Mouse (Mus musculus): ENCODE results near the gene Pcbp4.

Pcbp4 gene

DNA sequence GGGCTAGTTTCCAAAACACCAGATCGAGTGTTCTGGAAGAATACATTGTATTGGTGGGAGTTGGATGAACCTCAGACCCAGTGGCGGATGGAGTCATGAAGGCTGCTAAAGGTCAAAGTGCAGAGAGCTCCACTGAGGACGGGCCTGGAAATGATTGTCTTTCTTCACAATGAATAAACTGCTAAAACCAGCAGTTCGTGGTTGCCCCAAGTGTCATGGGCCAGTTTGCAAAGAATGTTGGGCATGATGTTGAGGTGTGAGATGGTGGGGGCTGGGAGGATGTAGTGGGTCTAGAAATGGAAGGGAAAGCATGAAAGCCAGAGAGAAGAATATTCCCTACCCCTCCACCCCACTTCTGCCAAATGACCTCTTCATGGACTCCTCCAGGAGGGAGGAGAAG lies 8.3 kb upstream of the Pcbp4 start:
- no peak for DNase-seq (ENCODE audit: low spot score in 2 of 2)

DNA sequence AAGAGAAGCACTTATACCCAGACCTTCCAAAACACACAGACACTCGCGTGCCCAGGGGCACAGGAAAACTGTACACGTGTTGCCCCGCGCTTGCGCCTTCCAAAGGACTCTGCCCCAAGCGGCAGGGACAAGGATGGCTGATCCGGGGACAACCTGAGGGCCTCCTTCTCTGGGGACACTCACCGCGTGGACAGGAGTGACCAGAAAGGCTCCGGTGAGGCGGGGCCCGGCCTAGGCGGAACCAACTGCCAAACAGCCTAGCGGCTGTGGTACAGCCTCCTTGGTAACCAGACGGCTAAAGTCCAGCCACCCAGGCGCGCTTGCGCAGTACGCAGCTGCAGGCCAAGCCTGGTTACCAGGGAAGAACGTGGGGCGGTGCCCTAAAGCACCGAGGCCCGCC lies 5.7 kb upstream of the Pcbp4 start, which contains the start of the genes Abhd14b and Abhd14a:
Gene Abhd14b, plus strand, starts transcription at position 112 of the 400 bp plus-strand sequence.
Gene Abhd14a, minus strand, starts transcription at position 331 of the 400 bp plus-strand sequence.
- peak; percentile 95 to 96 for DNase-seq (ENCODE audit: low spot score in 2 of 2)

DNA sequence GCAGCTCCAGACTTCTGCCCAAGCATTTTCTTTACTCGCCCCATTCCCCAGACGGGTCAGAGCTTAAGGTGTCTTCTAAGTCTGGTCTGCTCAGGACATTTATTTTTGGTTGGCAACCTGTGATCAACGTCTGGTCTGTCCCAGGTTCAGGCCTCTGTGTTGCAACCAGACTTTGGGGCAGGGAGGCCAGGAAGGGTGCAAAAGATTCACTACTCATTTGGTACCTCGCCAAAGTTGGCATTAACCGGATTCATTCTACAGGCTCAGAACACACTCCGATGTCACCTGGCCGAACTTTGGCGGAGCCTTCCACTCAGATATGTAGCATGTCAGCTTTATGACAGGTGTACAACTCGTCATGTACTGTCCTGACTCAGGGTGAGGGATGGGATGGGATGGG lies 5.1 kb upstream of the Pcbp4 start:
- no peak for DNase-seq (ENCODE audit: low spot score in 2 of 2)

DNA sequence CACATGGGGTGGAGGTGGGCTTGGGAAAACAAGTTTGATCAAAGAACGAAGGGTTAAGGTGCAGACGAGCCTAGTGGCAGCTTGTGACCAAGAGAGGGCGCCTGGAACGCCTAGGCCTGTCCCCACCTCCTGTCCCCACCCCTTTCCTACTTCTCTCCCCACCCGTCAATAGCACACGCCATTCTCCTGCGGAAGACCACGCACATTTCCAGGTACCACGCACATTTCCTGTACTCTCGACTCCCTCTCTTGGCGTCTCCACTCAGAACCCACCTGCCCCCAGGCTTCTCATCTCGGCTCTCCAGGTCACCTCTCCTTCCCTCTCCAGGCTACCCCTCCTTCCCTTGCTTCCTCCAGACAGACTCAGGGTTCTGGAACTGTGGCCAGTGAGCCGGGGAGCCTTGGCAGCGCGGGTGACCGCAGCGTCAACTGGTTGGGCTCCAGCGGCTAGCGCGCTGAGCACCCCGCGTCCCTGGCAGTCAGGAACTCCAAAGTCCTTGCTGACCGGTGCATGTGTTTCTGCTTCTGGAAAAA lies 4.5 kb upstream of the Pcbp4 start:
- peak; percentile 84 to 85 for DNase-seq (ENCODE audit: low spot score in 2 of 2)

DNA sequence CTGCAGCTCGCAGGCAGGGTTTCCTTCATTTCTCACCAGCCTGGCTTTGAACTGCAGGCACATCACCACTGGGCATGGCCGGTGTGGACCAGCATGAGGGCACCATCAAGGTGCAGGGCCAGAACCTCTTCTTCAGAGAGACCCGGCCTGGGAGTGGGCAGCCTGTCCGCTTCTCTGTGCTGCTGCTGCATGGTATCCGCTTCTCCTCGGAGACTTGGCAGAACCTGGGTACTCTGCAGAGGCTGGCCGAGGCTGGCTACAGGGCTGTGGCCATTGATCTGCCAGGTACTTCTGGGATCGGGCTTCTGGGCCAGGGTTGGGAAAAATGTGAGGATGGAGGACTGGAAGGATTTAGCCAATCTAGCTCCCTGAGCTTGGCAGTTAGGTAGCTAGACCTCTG lies 3.1 kb upstream of the Pcbp4 start:
- DNase-seq (ENCODE audit: low spot score in 2 of 2), result no peak

DNA sequence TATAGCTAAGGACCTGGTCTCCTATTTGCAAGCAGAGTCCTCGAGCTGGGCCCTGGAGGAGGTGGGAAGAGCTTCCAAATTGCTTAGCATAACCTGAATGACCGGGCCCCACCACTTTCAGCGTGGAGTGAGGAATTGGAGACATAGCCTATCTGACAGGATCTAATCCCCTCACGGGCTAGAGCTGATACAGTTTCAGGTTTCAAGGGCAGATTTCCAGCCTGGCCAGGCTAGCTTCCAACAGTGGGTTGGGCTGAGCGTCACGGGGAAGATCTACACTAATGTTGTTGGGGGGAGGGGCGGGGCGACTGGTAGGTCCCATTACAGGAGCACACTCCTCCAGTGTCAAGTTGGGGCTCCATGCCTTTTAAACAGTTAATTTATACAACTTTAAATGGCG lies 2.4 kb upstream of the Pcbp4 start:
- no peak for DNase-seq (ENCODE audit: low spot score in 2 of 2)

DNA sequence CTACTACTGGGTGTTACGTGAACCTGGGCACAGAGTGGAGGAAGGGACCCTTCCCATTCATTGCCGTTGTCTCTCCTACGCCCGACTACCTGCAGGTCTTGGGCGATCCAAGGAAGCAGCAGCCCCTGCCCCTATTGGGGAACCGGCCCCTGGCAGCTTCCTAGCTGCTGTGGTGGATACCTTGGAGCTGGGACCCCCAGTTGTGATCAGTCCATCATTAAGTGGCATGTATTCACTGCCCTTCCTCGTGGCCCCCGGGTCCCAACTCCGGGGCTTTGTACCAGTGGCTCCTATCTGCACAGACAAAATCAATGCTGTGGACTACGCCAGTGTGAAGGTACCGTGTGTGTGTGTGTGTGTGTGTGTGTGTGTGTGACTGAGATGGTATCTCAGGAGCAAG lies 1.8 kb upstream of the Pcbp4 start:
- no peak for DNase-seq (ENCODE audit: low spot score in 2 of 2)

DNA sequence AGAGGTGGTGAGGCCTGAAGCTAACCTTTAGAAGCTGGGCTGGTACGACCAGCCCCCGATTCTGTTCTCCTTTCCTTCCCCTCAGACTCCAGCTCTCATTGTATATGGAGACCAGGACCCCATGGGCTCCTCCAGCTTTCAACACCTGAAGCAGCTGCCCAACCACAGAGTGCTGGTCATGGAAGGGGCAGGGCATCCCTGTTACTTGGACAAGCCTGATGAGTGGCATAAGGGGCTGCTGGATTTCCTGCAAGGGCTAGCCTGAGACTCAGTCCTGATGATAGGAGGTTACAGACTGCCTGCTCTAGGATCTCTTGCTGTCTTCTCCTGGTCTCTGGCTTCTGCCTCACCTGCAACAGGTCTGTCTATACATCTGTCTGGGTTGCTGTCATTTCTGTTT lies 1.2 kb upstream of the Pcbp4 start:
- no peak for DNase-seq (ENCODE audit: low spot score in 2 of 2)

DNA sequence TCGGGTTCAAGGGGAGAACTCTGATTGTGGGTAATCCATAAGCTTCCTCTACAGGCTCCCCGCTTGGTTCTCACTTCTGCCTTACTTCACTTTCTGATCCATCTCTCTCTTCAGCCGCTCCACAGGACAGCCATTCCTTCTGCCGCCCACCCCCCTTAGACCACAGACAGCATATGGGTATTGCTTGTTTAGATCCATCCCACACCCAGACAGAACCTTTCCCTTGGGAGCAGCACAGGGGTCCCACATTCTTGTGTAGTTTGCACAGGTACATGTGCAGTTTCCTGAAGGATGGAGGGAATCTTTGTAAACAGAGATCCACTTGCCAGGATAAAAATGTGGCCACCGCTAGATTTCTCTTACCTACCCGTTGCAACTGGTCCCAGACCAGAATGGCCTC lies 740 bp upstream of the Pcbp4 start:
- DNase-seq (ENCODE audit: low spot score in 2 of 2), result no peak

DNA sequence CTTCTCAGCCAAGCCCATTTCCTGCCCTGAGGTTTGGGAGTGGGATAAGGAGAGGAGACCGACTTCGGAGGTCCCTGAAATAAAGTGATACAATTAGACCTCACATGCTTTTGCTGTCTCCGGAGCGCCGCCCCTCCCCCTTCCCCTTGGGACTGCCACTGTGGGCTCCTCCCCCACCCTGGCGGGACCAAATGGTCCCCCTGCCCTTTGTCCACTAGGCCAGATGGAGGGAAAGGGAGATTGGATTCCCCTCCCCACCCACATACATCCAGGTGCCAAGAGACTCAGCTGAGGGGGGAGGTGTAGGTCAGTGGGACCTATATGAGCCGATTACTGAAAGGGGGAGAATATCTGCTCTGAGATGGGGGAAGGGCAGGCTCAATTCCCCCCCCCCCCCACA lies 270 bp upstream of the Pcbp4 start:
- DNase-seq (ENCODE audit: low spot score in 2 of 2), result no peak

DNA sequence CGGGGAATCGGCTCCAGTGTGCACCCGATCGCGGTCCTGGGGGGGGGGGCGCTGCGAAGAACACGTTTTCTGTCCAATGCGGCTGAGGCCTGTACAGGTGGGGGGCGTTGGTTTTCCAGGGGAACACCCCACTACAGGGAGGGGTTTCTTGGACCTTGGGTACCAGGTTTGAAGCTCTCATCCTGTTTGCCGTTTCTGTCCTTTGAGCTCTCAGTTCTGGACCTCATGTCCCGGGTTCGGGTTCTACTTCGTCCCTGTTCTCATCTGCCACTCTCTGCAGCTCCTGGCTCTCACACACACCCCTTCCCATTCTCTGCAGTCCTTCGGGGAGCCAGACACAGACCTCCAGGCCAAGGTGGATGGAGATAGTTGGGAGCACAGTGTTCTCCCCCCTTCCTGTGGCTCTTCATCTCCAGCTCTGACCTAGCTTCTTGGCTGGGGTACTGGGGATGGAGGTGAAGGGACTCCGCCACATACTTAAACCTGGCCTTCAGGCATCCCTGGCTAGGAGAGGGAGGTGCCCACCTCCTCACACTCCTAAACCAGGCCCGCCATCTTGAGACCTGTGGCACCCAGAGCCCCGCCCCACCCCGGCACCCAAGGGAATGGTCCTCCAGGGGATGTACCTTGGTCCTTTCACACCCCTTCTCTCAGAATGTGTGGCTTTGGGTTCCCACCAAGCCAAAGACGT lies 1.1 kb downstream of the Pcbp4 start:
- DNase-seq (ENCODE audit: low spot score in 2 of 2), result no peak

DNA sequence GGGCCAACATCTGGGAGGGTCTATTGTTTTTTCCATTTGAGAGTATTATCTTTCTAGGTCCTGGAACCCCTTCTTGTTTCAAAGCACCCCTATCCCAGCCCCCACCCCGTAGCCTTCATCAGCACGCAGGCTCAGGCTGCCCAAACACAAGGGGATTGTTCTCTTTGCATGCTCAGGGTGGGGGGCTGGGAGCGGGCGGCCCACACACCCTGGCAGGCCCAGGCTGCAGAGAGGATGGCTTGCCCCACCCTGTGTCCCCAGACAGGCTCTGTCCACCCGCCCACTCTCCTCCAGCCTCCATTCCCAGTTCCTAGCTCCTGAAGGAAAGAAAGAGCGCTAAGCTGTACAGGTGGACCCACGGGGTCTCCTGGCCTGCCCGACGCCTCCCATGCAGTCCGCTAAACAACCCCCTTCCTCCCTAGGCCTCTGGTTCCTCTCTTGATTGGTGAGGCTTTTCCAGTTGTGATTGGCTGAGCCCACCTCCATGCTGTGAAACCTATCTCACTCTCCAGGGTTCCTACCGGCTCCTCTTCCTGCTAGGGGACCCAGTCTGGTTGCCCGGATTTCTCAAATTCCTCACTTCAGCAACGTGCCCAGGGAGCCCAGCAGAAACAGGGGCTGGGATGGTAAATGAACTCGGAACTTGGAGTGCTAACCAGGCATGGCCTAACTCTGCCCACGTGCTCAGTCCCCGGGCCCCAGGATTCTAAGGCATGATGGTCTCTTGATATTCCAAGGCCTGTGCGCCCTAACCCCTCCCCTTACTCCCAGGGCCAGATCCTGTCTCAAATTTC lies 2.0 kb downstream of the Pcbp4 start:
- no peak for DNase-seq (ENCODE audit: low spot score in 2 of 2)

DNA sequence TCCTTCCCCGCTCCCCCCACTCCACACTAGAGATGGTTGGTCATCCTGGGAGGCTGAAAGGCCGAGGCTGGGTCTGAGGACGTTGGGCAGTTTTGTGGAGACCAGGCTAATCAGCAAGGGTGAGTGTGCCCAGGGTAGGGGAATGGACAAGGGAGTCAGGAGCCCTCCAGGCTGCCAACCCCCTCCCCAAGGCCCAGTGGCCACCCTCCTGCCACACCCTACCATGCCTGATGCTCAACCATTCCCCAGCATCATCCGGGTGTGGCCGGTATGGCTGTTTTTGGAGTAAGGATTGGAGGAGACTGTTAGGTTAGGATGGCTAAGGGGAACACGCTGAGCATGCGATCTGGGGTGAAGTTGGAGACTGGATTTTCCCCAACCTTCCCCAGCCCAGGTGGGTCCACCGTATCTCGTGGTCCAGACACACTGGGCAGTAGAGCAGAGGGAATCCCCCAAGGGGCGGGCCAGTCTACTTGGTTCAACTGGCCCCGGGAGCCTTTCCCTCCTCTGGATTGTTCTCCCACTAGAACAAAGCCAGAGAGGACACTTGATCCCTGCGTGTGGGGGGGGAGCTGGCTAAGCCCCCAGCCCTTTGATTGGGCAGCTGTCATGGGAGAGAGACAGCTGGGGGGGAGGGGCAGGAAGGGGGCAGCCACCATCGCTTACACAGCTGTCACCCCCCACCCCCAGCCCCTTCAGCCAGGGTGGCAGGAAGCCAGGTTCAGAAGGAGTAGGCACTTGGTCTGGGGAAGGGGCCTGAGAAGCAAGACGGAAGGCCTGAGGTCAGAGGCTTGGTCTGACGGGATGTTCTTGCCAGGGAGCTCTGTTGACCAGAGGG lies 3.5 kb downstream of the Pcbp4 start:
- no peak for DNase-seq (ENCODE audit: low spot score in 2 of 2)

DNA sequence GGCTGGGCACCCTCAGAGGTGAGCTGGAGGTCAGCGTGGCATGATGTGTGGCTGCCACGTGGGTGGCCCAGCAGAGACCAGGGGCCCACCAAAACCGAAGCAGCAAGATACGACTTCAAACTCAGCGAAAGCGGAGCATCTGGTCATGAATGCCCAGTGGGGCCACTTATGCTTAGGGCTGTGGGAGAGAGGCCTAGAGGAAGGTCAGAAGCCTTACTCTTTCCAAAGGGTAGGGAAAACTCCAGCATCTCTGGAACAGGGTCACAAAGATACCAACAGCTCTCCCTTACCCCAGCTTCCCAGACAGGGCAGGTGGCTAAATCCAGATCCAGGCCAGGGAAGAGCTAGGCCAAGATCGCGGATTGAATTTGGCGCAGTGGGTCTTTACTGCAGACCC lies 4.1 kb downstream of the Pcbp4 start:
- DNase-seq (ENCODE audit: low spot score in 2 of 2), result no peak

DNA sequence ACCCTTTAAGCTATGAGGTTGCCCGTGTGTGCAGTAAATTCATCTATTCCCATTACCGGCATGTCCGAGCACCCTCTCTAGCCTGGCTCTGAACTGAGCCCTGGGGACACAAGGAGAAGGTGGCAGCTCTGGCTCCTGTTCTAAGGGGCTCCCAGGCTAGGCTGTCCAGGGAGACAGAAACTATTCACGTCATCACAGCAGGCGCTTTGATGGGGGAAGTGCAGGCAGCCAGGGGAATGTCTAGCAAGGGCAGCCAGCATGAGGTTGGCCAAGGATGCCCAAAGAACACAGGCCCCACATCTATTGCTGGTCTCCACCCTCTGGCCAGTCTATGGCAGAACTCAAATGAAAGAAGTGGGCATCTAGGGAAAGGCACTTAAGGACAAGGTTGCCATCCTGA lies 4.8 kb downstream of the Pcbp4 start:
- peak; percentile 68 to 69 for DNase-seq (ENCODE audit: low spot score in 2 of 2)

DNA sequence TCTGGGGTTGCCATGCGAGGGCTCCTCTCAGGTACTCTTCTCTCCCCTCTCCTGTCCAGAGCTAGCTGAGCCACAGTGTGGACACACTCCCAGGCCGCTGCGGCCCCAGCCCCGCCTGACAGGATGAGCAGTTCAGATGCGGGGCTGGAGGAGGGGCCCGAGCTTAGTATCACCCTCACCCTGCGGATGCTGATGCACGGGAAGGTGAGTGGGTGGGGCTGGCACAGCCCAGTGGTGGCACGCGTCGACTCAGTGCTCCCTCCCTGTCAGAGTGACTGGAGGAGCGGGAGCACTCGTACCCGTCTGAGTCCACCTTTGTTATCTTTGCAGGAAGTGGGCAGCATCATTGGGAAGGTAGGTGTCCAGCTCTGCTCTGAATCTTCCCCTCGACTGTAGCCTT lies 6.9 kb downstream of the Pcbp4 start:
- DNase-seq (ENCODE audit: low spot score in 2 of 2), result no peak

DNA sequence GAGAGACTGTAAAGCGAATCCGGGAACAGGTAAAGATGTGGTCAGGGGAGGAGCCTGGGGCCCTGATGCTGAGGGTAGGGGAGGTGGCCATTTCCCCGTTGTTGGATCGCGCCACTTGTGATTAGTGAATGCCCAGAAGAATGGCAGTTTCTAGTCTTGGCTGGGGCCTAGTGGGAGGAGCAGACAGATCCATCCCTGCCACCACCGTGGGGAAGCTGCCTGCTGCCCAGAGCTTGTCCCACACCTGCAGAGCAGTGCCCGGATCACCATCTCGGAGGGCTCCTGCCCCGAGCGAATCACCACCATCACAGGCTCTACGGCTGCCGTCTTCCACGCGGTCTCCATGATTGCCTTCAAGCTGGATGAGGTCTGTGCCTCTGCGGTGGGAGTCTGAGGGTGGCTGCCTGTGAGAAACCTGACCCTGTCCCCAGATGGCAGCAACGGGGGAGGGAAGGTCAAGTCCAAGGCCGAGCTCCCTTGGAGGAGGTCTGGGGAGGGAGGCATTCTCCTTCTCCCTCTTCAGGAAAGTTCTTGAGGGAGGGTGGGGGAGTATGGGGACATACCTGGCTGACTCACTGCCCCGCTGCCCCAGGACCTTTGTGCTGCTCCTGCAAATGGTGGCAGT lies 7.4 kb downstream of the Pcbp4 start:
- no peak for DNase-seq (ENCODE audit: low spot score in 2 of 2)

DNA sequence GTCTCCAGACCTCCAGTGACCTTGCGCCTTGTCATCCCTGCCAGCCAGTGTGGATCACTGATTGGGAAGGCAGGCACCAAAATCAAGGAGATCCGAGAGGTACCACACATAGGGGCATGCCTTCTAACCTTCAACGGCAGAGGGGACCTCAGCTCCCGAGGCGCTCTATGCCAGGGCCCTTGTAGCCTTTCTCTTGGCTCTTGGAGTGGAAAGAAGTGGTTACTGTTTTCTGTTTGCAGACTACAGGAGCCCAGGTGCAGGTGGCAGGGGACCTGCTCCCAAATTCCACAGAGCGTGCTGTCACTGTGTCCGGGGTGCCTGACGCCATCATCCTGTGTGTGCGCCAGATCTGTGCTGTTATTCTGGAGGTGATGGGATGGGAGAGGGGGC lies 7.9 kb downstream of the Pcbp4 start:
- no peak for DNase-seq (ENCODE audit: low spot score in 2 of 2)

DNA sequence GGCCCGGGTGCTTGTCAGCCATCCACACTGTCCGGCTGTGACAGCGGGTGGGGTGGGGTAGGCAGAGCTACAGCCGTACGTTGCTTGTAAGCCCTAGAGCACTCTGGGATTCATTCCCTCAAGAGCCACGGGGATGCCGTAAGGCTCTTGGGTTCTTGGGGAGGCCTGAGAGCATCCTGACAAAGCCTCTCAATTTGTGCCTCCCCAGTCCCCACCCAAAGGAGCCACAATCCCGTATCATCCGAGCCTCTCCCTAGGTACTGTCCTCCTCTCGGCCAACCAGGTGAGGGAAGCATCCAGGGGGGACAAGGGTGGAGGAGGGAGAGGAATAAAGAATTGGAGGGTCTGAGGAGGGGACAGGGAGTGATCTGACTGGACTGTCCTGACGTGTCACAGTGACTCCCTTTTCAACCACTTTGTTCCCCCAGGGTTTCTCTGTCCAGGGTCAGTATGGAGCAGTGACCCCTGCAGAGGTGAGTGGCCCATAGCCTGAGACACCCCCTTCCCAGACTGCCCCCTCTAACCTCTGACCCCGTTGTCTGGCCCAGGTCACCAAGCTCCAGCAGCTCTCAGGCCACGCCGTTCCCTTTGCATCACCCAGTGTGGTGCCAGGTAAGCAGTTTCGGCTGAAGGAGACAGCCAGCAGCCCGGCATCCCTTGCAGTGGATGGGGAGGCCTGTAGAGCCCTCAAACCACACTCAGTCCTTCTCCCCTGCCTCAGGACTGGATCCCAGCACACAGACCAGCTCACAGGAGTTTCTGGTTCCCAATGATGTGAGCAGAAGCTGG lies 8.7 kb downstream of the Pcbp4 start:
- no peak for DNase-seq (ENCODE audit: low spot score in 2 of 2)

DNA sequence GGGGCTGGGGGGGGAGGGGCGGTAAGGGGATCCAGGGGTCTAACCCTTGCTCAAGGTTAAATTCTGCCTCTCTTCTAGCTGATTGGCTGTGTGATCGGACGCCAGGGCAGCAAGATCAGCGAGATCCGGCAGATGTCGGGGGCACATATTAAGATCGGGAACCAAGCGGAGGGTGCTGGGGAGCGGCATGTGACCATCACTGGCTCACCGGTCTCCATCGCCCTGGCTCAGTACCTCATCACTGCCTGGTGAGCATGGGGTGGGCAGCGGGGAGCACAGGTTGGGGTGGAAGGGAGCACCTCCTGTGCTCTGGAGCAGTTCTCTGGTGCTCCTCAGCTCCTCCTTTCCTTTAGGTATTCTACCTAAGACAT lies 9.3 kb downstream of the Pcbp4 start:
- DNase-seq (ENCODE audit: low spot score in 2 of 2), result no peak
